In the genomic region with DNA sequence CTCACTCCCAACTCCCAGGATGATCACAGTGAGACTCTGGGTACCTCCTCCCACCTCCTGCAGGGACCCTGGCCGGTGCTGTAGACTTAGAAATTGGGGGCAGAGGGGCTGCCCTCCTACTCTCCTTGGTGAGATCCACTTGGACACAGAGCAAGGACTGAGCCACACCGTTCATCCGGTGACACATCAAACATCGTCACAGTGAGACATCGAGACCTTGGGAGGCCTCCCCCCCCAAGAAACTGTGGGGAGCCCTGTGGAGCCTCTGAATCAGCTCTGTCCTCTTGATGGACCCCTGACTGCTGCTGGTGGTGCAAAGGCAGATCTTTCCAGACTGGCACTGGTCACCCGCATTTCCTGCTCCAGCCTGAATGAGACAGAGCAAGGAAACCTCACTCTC, we compare ENCODE assay signal across 15 mouse cellular contexts. TPM values are rescaled to one million over a fixed set of nuclear protein-coding genes. Genes with fewer than 3 reads are reported as not detected.
"Had no signal": no experiment of that assay in that cellular context is flagged by ENCODE, and none has a peak within 500 bp of the region (broad histone marks: within the 10 kb centered on the region; RNA-seq: fewer than 3 reads in every experiment).

No protein-coding gene starts in this region.

- H3K4me3 ChIP-seq: limb, embryonic 12.5 days; liver, embryonic 13.5 days; lung, embryonic 15.5 days; megakaryocyte, embryonic 14.5 days; myocyte; neural tube, embryonic 15.5 days had no signal

- H3K27ac ChIP-seq: liver, embryonic 13.5 days; lung, embryonic 15.5 days; macrophage; neural tube, embryonic 15.5 days had no signal

- H3K27me3 ChIP-seq: limb, embryonic 12.5 days; liver, embryonic 13.5 days; lung, embryonic 15.5 days; neural tube, embryonic 15.5 days had no signal

- H3K4me2 ChIP-seq: limb, embryonic 12.5 days; liver, embryonic 13.5 days; lung, embryonic 15.5 days; neural tube, embryonic 15.5 days had no signal

- H3K36me3 ChIP-seq: liver, embryonic 13.5 days; lung, embryonic 15.5 days; neural tube, embryonic 15.5 days had no signal

- H3K9me3 ChIP-seq: limb, embryonic 12.5 days; liver, embryonic 13.5 days; lung, embryonic 15.5 days; megakaryocyte, embryonic 14.5 days; neural tube, embryonic 15.5 days had no signal

- ATAC-seq: liver, postnatal 0 days had no signal

- H3K9ac ChIP-seq: liver, embryonic 13.5 days; liver, postnatal 0 days; lung, embryonic 15.5 days; neural tube, embryonic 15.5 days had no signal

- DNase-seq: kidney, postnatal 36 days; layer of hippocampus, adult 9-11 months; liver, postnatal 0 days; lung, postnatal 14 days; midbrain, embryonic 14.5 days; right cerebral cortex, adult 18-20 months; right cerebral cortex, postnatal 25 days; thymus, postnatal 36 days had no signal

- H3K4me1 ChIP-seq: lung, embryonic 15.5 days had no signal

RNA-seq across cellular contexts. Expression of gene Bmp7, which starts 35.5 kb away (rescaled TPM):
- polyA plus RNA-seq: myocyte had no signal
